Mouse (Mus musculus) liver, postnatal 0 days (tissue): ENCODE measurements around the gene Cavin1. TPM values are rescaled to one million over a fixed set of nuclear protein-coding genes. Genes with fewer than 3 reads are reported as not detected.

Experiments
- ATAC-seq: fragments of 200-750 bp; cut with Nextera tagmentation; 2 replicates; pipeline ENCODE4 v1.8.0; 2017; ENCODE audit warnings: mild to moderate bottlenecking, moderate library complexity
- DNase-seq: peaks from one replicate; pipeline ENCODE4 v3.0.0-alpha.2; 2016
- H3K27ac ChIP-seq: fragments of 300-500 bp; sonication (generic); 2 replicates; pipeline ENCODE4 v1.5.1; 2014; ENCODE audit warnings: antibody characterized with exemption, moderate library complexity, mild to moderate bottlenecking, low read depth
- H3K27me3 ChIP-seq: fragments of 300-500 bp; sonication (generic); 2 replicates; pipeline ENCODE4 v1.6.1; 2014; ENCODE audit warnings: low read length, control low read depth, mixed read lengths; ENCODE audit not compliant: insufficient read depth
- H3K36me3 ChIP-seq: fragments of 300-500 bp; sonication (generic); replicated peaks from 2 replicates; pipeline ENCODE4 v1.6.1; 2014; ENCODE audit warnings: mild to moderate bottlenecking, control low read depth, low read length, moderate library complexity, mixed read lengths; ENCODE audit not compliant: insufficient read depth
- H3K4me1 ChIP-seq: fragments of 300-500 bp; sonication (generic); 2 replicates; pipeline ENCODE4 v1.6.1; 2014; ENCODE audit warnings: antibody characterized with exemption, mild to moderate bottlenecking, control low read depth; ENCODE audit not compliant: insufficient read depth
- H3K4me2 ChIP-seq: fragments of 300-500 bp; sonication (generic); 2 replicates; pipeline ENCODE4 v1.6.1; 2014; ENCODE audit warnings: low read depth, mild to moderate bottlenecking, low read length, moderate library complexity, mixed read lengths
- H3K4me3 ChIP-seq: fragments of 300-500 bp; sonication (generic); 2 replicates; pipeline ENCODE4 v1.5.1; 2014; ENCODE audit warnings: low read depth, low read length
- H3K9ac ChIP-seq: fragments of 300-500 bp; sonication (generic); replicated peaks from 2 replicates; pipeline ENCODE4 v1.6.1; 2014; ENCODE audit warnings: mild to moderate bottlenecking, moderate library complexity
- H3K9me3 ChIP-seq: fragments of 300-500 bp; sonication (generic); 2 replicates; pipeline ENCODE4 v1.6.1; 2016; ENCODE audit warnings: mild to moderate bottlenecking, control low read depth, low read length, mixed read lengths
- CTCF ChIP-seq: sonication (generic); IDR thresholded peaks from 2 replicates; pipeline ENCODE4 v1.5.1; 2016; ENCODE audit warnings: antibody characterized with exemption, low read depth
- EP300 ChIP-seq: IDR thresholded peaks from 2 replicates; pipeline ENCODE4 v1.6.1; 2016; ENCODE audit warnings: antibody characterized with exemption, low read depth, mild to moderate bottlenecking
- WGBS: fragments of 180-500 bp; shearing (Covaris S2); extraction: QIAGEN DNeasy Blood & Tissue Kit; methylation state at CpG from one replicate; pipeline ENCODE4 v1.1.7; 2014; ENCODE audit not compliant: insufficient replicate concordance; 5-methylcytosine and 5-hydroxymethylcytosine counted together
- polyA plus RNA-seq: library from polyadenylated mRNA; unstranded; fragments of >200 nt; fragmentation: Nextera tagmentation; extraction: Ambion mirVana; gene quantifications from 2 replicates; pipeline ENCODE4 v1.2.1, GENCODE M21; 2015

Cavin1 gene
- polyA plus RNA-seq, 1 experiment from 2014 or later, result 28.5 TPM

GRCm38 (mm10) chr11:100963647-100964046 lies 7.0 kb downstream of the Cavin1 start:
- Histone ChIP-seq H3K27ac (no peak overlapping the region), H3K36me3 (peaks cover 3% of the 10 kb centered on the region; the same call in 1 of the 2 replicates), H3K4me3 (no peak overlapping the region), H3K27me3 (no peaks in the 10 kb centered on the region), H3K4me1 (peaks cover 15% of the 10 kb centered on the region), H3K9me3 (no peaks in the 10 kb centered on the region), H3K4me2 (no peak overlapping the region), H3K9ac (no peak overlapping the region)
- 74% methylated on average over 9 of the region's 9 CpGs for WGBS
- TF ChIP-seq CTCF (no peak), EP300 (no peak)
- no peak for ATAC-seq
- no peak for DNase-seq

- WGBS, result 62% methylated on average over 9 of the region's 9 CpGs
- Histone ChIP-seq H3K9ac (no peak overlapping the region), H3K4me1 (peaks cover 15% of the 10 kb centered on the region), H3K27ac (peak overlapping the region; percentile 11; the same call in 1 of the 2 replicates), H3K9me3 (no peaks in the 10 kb centered on the region), H3K36me3 (peaks cover 3% of the 10 kb centered on the region; the same call in 1 of the 2 replicates), H3K4me2 (no peak overlapping the region), H3K27me3 (no peaks in the 10 kb centered on the region), H3K4me3 (no peak overlapping the region)
- TF ChIP-seq EP300, result no peak
- TF ChIP-seq CTCF, result no peak
- DNase-seq (no peak), ATAC-seq (0 out of 2 replicates have a peak, but pooled peaks have one; percentile 7)
These were observed 8.2 kb downstream of the Cavin1 start for GRCm38 (mm10) chr11:100962371-100962911.

GRCm38 (mm10) chr11:100960540-100960939 lies 10.1 kb downstream of the Cavin1 start:
- ATAC-seq, result peak; percentile 65
- WGBS, result 25% methylated on average over 6 of the region's 6 CpGs

GRCm38 (mm10) chr11:100959826-100960225 lies 10.9 kb downstream of the Cavin1 start:
- H3K27me3 ChIP-seq, result no peaks in the 10 kb centered on the region
- TF ChIP-seq EP300, result no peak
- TF ChIP-seq CTCF, result no peak
- no peak overlapping the region for H3K4me3 ChIP-seq
- peaks cover 15% of the 10 kb centered on the region for H3K4me1 ChIP-seq
- no peak for ATAC-seq
- H3K27ac ChIP-seq, result 0 out of 2 replicates have a peak overlapping the region, but pooled peaks have one; percentile 30
- no peak overlapping the region for H3K4me2 ChIP-seq
- 32% methylated on average over 3 of the region's 3 CpGs for WGBS
- H3K9ac ChIP-seq, result no peak overlapping the region
- H3K9me3 ChIP-seq, result no peaks in the 10 kb centered on the region
- no peak for DNase-seq
- peaks cover 3% of the 10 kb centered on the region; the same call in 1 of the 2 replicates for H3K36me3 ChIP-seq

More at GRCm38 (mm10) chr11:100960540-100960939, 10.1 kb downstream of the Cavin1 start:
- H3K9ac ChIP-seq, result no peak overlapping the region
- TF ChIP-seq CTCF (no peak), EP300 (no peak)
- no peaks in the 10 kb centered on the region for H3K27me3 ChIP-seq
- H3K9me3 ChIP-seq, result no peaks in the 10 kb centered on the region
- H3K4me3 ChIP-seq, result no peak overlapping the region
- peak; percentile 65 for DNase-seq
- H3K27ac ChIP-seq, result no peak overlapping the region
- peak overlapping the region; percentile 32; the same call in 1 of the 2 replicates for H3K4me2 ChIP-seq
- peaks cover 15% of the 10 kb centered on the region for H3K4me1 ChIP-seq
- peaks cover 3% of the 10 kb centered on the region; the same call in 1 of the 2 replicates for H3K36me3 ChIP-seq

- H3K4me2 ChIP-seq, result no peak overlapping the region
- H3K36me3 ChIP-seq, result peaks cover 3% of the 10 kb centered on the region; the same call in 1 of the 2 replicates
- TF ChIP-seq CTCF (peak; percentile 78), EP300 (no peak)
- no peak for ATAC-seq
- DNase-seq, result peak; percentile 79
- 9% methylated on average over 14 of the region's 14 CpGs for WGBS
- H3K9me3 ChIP-seq, result no peaks in the 10 kb centered on the region
- no peak overlapping the region for H3K4me3 ChIP-seq
- H3K9ac ChIP-seq, result no peak overlapping the region
- no peaks in the 10 kb centered on the region for H3K27me3 ChIP-seq
- H3K4me1 ChIP-seq, result peaks cover 15% of the 10 kb centered on the region
- H3K27ac ChIP-seq, result no peak overlapping the region
These were observed 11.2 kb downstream of the Cavin1 start for GRCm38 (mm10) chr11:100959464-100959810.

GRCm38 (mm10) chr11:100958613-100959463 lies 11.8 kb downstream of the Cavin1 start:
- Histone ChIP-seq H3K9ac (no peak overlapping the region), H3K4me3 (no peak overlapping the region), H3K27me3 (no peaks in the 10 kb centered on the region), H3K4me1 (peaks cover 15% of the 10 kb centered on the region), H3K36me3 (peaks cover 3% of the 10 kb centered on the region; the same call in 1 of the 2 replicates), H3K27ac (no peak overlapping the region), H3K4me2 (no peak overlapping the region), H3K9me3 (no peaks in the 10 kb centered on the region)
- ATAC-seq, result no peak
- DNase-seq, result no peak
- 57% methylated on average over 76 of the region's 76 CpGs for WGBS
- no peak for TF ChIP-seq CTCF
- TF ChIP-seq EP300, result no peak
